Mouse (Mus musculus) C2C12 (cell line): Measurements from ENCODE around the gene Olfr646. TPM values are rescaled to one million over a fixed set of nuclear protein-coding genes. Genes with fewer than 3 reads are reported as not detected.

ENCODE experiments used
- H3K27me3 ChIP-seq: one replicate; pipeline ENCODE4 v1.6.1; 2011; ENCODE audit not compliant: control insufficient read depth, insufficient read depth, insufficient read length
- H3K36me3 ChIP-seq: one replicate; pipeline ENCODE4 v1.6.1; 2011; ENCODE audit not compliant: control insufficient read depth, insufficient read depth
- H3K4me3 ChIP-seq: one replicate; pipeline ENCODE4 v1.5.1; 2011; ENCODE audit warnings: mild to moderate bottlenecking, control low read depth; ENCODE audit not compliant: poor library complexity, insufficient read depth, severe bottlenecking
- H3K79me2 ChIP-seq: one replicate; pipeline ENCODE4 v1.6.1; 2011; ENCODE audit not compliant: control insufficient read depth, insufficient read depth
- H3K79me3 ChIP-seq: one replicate; pipeline ENCODE4 v1.6.1; 2011; ENCODE audit warnings: low read depth, control low read depth
- H3ac ChIP-seq: one replicate; pipeline ENCODE3; 2011; ENCODE audit warnings: low read depth; ENCODE audit not compliant: control insufficient read depth, insufficient read length
- CEBPB ChIP-seq: IDR thresholded peaks from one replicate; pipeline ENCODE4 v1.6.1; 2011; ENCODE audit warnings: low read depth, mild to moderate bottlenecking, control low read depth, moderate library complexity
- CTCF ChIP-seq: IDR thresholded peaks from one replicate; pipeline ENCODE4 v1.5.1; 2011; ENCODE audit not compliant: control insufficient read depth, insufficient read depth, insufficient read length
- FOSL1 ChIP-seq: IDR thresholded peaks from one replicate; pipeline ENCODE4 v1.8.0; 2011; ENCODE audit warnings: mild to moderate bottlenecking, low read length; ENCODE audit not compliant: poor library complexity, insufficient read depth, severe bottlenecking
- MAX ChIP-seq: IDR thresholded peaks from one replicate; pipeline ENCODE4 v1.6.1; 2011; ENCODE audit warnings: mild to moderate bottlenecking, control low read depth
- MYOD1 ChIP-seq: IDR thresholded peaks from one replicate; pipeline ENCODE4 v1.6.1; 2011; ENCODE audit warnings: low read depth; ENCODE audit not compliant: control insufficient read depth, insufficient read length
- MYOG ChIP-seq: IDR thresholded peaks from one replicate; pipeline ENCODE4 v1.6.1; 2011; ENCODE audit not compliant: control insufficient read depth, insufficient read length; ENCODE audit errors: extremely low read depth
- USF1 ChIP-seq: IDR thresholded peaks from one replicate; pipeline ENCODE4 v1.6.1; 2011; ENCODE audit warnings: low read depth, mild to moderate bottlenecking, control low read depth, moderate library complexity
- polyA plus RNA-seq: library from polyadenylated mRNA; unstranded; fragments of >200 nt; fragmentation: generic; extraction: Trizol; gene quantifications from one replicate; pipeline ENCODE4 v1.2.1, GENCODE M21; 2012; ENCODE audit warnings: missing spikeins

The Olfr646 gene
- polyA plus RNA-seq, 1 experiment: not detected

DNA sequence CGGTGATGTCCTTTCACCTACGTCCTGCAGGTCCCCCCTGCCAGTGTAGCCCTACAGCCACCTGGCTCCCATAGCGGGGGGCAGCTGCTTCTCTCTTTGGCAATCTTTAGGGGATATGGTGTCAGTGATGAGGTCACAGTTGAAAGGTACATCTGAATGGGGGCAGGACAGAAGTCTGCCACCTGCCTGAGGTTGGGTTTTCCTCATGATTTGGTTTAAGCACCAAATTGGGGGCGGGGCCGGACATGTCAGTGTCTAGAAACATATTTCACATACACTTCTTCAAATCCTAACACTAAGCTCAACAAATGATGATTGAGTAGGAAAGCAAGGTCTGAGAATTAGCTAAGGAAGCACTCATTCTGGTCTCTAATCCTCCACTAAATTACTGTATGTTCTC, 25.1 kb downstream of the Olfr646 start, which contains the start of gene Ubqln5:
Ubqln5 (minus strand) TSS at position 101 of the 400 bp plus-strand sequence.
- Histone ChIP-seq H3K79me2 (no peaks in the 10 kb centered on the region), H3ac (no peak within 1 kb of the TSS), H3K4me3 (no peak within 1 kb of the TSS), H3K36me3 (no peaks in the 10 kb centered on the region), H3K27me3 (no peaks in the 10 kb centered on the region), H3K79me3 (no peaks in the 10 kb centered on the region)
- TF ChIP-seq CTCF: no peak
- no peak for TF ChIP-seq CEBPB
- no peak for TF ChIP-seq MYOG
- no peak for TF ChIP-seq FOSL1
- no peak for TF ChIP-seq USF1
- no peak for TF ChIP-seq MYOD1
- no peak for TF ChIP-seq MAX

DNA sequence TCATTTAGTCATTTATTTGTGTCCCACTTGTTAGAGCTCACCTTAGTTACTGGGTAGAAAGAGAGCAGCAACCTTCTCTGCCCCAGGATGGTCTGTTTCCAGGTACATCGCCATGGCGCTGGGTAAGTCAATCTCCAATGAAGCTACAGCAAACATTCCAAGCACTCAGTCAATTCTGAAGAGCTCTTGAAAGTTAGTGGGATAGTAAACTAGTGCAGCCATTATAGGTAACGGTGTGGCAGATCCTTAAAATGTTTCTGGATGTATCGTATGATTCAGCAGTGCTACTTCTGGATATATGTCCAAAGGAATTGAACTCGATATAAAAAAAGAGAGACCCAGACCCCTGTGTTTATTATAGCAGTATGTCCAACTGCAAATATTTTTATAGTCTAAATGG, 32.6 kb downstream of the Olfr646 start, which contains the start of gene Olfr643:
Olfr643 (minus strand) TSS at position 101 of the 400 bp plus-strand sequence.
- H3ac ChIP-seq: no peak within 1 kb of the TSS
- H3K79me3 ChIP-seq: no peaks in the 10 kb centered on the region
- no peaks in the 10 kb centered on the region for H3K36me3 ChIP-seq
- no peak within 1 kb of the TSS for H3K4me3 ChIP-seq
- H3K27me3 ChIP-seq: no peaks in the 10 kb centered on the region
- no peaks in the 10 kb centered on the region for H3K79me2 ChIP-seq
- no peak for TF ChIP-seq FOSL1
- no peak for TF ChIP-seq MAX
- no peak for TF ChIP-seq USF1

DNA sequence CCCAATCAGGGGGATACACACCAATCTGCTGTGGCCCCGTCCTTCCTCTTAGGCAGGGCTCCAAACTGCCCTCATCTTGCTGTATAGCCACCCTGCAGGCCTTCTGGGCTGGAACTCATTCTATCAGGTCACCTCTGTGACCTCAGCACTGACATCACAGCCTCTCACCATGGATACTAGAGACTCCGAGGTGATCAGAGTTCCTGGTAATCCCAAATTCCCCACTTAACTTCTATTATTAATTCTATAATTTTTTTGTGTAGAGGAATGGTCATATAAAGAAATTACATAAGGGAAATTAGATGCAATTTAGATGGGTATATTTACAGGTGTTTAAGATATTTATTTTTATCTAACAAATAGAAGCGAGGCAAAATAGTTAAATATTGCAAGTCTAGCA, 38.5 kb downstream of the Olfr646 start, which contains the start of gene Ubqln3:
Ubqln3 (minus strand) TSS at position 101 of the 400 bp plus-strand sequence.
- H3K79me3 ChIP-seq: no peaks in the 10 kb centered on the region
- no peak within 1 kb of the TSS for H3ac ChIP-seq
- H3K27me3 ChIP-seq: no peaks in the 10 kb centered on the region
- H3K36me3 ChIP-seq: no peaks in the 10 kb centered on the region
- TF ChIP-seq MAX (no peak), MYOD1 (no peak), MYOG (no peak), CTCF (no peak)
- H3K79me2 ChIP-seq: no peaks in the 10 kb centered on the region
- H3K4me3 ChIP-seq: no peak within 1 kb of the TSS

DNA sequence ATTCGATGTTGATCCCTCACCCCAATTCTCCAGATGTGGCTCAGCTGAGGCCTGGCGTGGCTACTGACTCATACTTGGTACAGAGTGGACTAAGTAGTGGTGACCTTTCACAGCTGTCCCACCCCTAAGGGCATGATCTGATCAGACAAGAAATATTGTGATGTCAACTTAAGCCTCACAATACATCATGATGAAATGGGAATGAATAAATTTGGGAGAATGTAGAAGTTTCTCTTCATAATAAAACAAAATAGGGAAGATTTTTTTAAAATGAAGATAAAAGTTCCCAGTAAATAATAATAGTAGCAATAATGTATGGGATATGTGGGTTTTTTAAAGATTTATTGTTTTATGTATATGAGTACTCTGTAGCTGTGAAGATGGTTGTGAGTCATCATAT, 45.8 kb downstream of the Olfr646 start, which contains the start of gene Ubqlnl:
Ubqlnl (minus strand) TSS at position 101 of the 400 bp plus-strand sequence.
- no peaks in the 10 kb centered on the region for H3K27me3 ChIP-seq
- no peaks in the 10 kb centered on the region for H3K36me3 ChIP-seq
- TF ChIP-seq CEBPB (no peak), MAX (no peak), MYOG (no peak), MYOD1 (no peak), FOSL1 (no peak), USF1 (no peak), CTCF (no peak)
- no peak within 1 kb of the TSS for H3K4me3 ChIP-seq
- no peaks in the 10 kb centered on the region for H3K79me3 ChIP-seq
- H3K79me2 ChIP-seq: no peaks in the 10 kb centered on the region
- no peak within 1 kb of the TSS for H3ac ChIP-seq

Other genes with a start within 250 kb of the Olfr646 start
- not detected for gene Olfr66, start 218.6 kb upstream of the Olfr646 start, polyA plus RNA-seq
- gene Olfr64, start 210.4 kb upstream of the Olfr646 start, polyA plus RNA-seq: not detected
- not detected for gene Olfr65, start 201.4 kb upstream of the Olfr646 start, polyA plus RNA-seq
- gene Olfr631, start 176.0 kb upstream of the Olfr646 start, polyA plus RNA-seq: not detected
- gene Olfr632, start 170.5 kb upstream of the Olfr646 start, polyA plus RNA-seq: not detected
- gene Olfr633, start 160.4 kb upstream of the Olfr646 start, polyA plus RNA-seq: not detected
- gene Olfr635, start 133.7 kb upstream of the Olfr646 start, polyA plus RNA-seq: not detected
- not detected for gene Olfr638, start 106.1 kb upstream of the Olfr646 start, polyA plus RNA-seq
- not detected for gene Olfr639, start 87.6 kb upstream of the Olfr646 start, polyA plus RNA-seq
- not detected for gene Olfr640, start 79.3 kb upstream of the Olfr646 start, polyA plus RNA-seq
- gene Olfr641, start 69.4 kb upstream of the Olfr646 start, polyA plus RNA-seq: not detected
- not detected for gene Olfr642, start 52.2 kb upstream of the Olfr646 start, polyA plus RNA-seq
- not detected for gene 4930516K23Rik, start 43.4 kb upstream of the Olfr646 start, polyA plus RNA-seq
- not detected for gene Olfr644, start 33.0 kb upstream of the Olfr646 start, polyA plus RNA-seq
- not detected for gene Olfr645, start 19.4 kb upstream of the Olfr646 start, polyA plus RNA-seq
- gene Ubqln5, start 25.0 kb downstream of the Olfr646 start, polyA plus RNA-seq: not detected
- gene Olfr643, start 32.5 kb downstream of the Olfr646 start, polyA plus RNA-seq: not detected
- gene Ubqln3, start 38.4 kb downstream of the Olfr646 start, polyA plus RNA-seq: not detected
- gene Ubqlnl, start 45.7 kb downstream of the Olfr646 start, polyA plus RNA-seq: not detected
- gene Olfm5, start 60.0 kb downstream of the Olfr646 start, polyA plus RNA-seq: not detected
- gene Olfr648, start 78.5 kb downstream of the Olfr646 start, polyA plus RNA-seq: not detected
- gene Olfr649, start 91.1 kb downstream of the Olfr646 start, polyA plus RNA-seq: not detected
- 0.05 TPM for gene Trim6, start 113.9 kb downstream of the Olfr646 start, polyA plus RNA-seq
- not detected for gene Trim34a, start 139.6 kb downstream of the Olfr646 start, polyA plus RNA-seq
- gene Trim5, start 183.2 kb downstream of the Olfr646 start, polyA plus RNA-seq: not detected
- gene Trim12a, start 210.6 kb downstream of the Olfr646 start, polyA plus RNA-seq: not detected
- gene Trim34b, start 224.6 kb downstream of the Olfr646 start, polyA plus RNA-seq: not detected
- 0.08 TPM for gene Trim12c, start 248.5 kb downstream of the Olfr646 start, polyA plus RNA-seq